29 mouse cellular contexts compared by ENCODE assay signal in the genomic region with DNA sequence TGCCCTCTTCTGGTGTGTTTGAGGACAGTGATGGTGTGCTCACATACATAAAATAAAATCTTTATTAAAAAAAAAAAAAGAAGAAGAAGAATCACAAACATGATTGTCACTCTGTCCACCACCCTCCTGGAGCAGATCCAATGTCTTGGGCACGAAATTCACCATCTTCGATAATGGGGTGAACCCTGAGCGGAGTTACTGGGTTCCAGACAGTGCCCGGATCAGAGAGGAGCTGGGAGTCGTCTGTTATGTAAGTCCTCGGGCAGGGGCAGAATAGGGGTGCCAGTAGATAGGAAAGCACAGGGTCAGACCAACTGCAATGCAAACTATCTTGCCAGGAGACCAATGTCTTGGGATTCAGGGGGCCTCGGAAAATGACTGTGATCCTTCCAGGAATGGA. TPM values are rescaled to one million over a fixed set of nuclear protein-coding genes. Genes with fewer than 3 reads are reported as not detected.
DNase-seq lines count a peak whose midpoint lies in the region; ATAC-seq and TF ChIP-seq lines count a peak whose summit lies in the region.
"Had no signal": no experiment of that assay in that cellular context is flagged by ENCODE, and none has a peak within 500 bp of the region (broad histone marks: within the 10 kb centered on the region; RNA-seq: fewer than 3 reads in every experiment).

No protein-coding gene starts in this region.

- H3K36me3 ChIP-seq in heart, embryonic 12.5 days = peaks cover 17% of the 10 kb centered on the region
- H3K36me3 ChIP-seq in liver, embryonic 12.5 days = peaks cover 45% of the 10 kb centered on the region
- H3K36me3 ChIP-seq in liver, embryonic 11.5 days (ENCODE audit: control insufficient read depth, insufficient read depth, low read length) = peaks cover 9% of the 10 kb centered on the region; the same call in 1 of the 2 replicates
- peaks cover 42% of the 10 kb centered on the region for H3K36me3 ChIP-seq in liver, embryonic 14.5 days (replicated peaks; ENCODE audit: control insufficient read depth, insufficient read depth, low read depth)
- H3K36me3 ChIP-seq: hindbrain, embryonic 13.5 days; stomach, embryonic 15.5 days had no signal

- H3K4me2 ChIP-seq in heart, embryonic 12.5 days = no peak overlapping the region
- peak overlapping the region; percentile 73 for H3K4me2 ChIP-seq in liver, embryonic 12.5 days
- no peak overlapping the region; the same call in 1 of the 2 replicates for H3K4me2 ChIP-seq in liver, embryonic 11.5 days
- peak overlapping the region; percentile 88 for H3K4me2 ChIP-seq in liver, embryonic 14.5 days (ENCODE audit: low read depth)
- H3K4me2 ChIP-seq: midbrain, embryonic 11.5 days had no signal

- no peak overlapping the region for H3K27ac ChIP-seq in heart, embryonic 12.5 days (ENCODE audit: poor library complexity, severe bottlenecking)
- H3K27ac ChIP-seq in liver, embryonic 12.5 days = peak overlapping the region; percentile 62; the same call in 1 of the 2 replicates
- H3K27ac ChIP-seq in liver, embryonic 11.5 days (ENCODE audit: low read depth, low read length) = no peak overlapping the region
- no peak overlapping the region for H3K27ac ChIP-seq in liver, embryonic 14.5 days
- H3K27ac ChIP-seq: lung, embryonic 15.5 days had no signal

- no peak overlapping the region for H3K4me3 ChIP-seq in heart, embryonic 12.5 days
- peak overlapping the region; percentile 95; the same call in 1 of the 2 replicates for H3K4me3 ChIP-seq in liver, embryonic 12.5 days
- H3K4me3 ChIP-seq in liver, embryonic 11.5 days (ENCODE audit: low read depth, low read length) = no peak overlapping the region
- H3K4me3 ChIP-seq in liver, embryonic 14.5 days (ENCODE audit: insufficient read depth in 1 of 2, low read depth in 2 of 2, low read length in 2 of 2) = peak overlapping the region in 1 of 2 experiments; percentile 76; a peak in 1 of 4 replicates

- TF ChIP-seq EP300 in liver, embryonic 14.5 days (IDR thresholded peaks at IDR 0.05; ENCODE audit: low read depth) = no peak

- no peaks in the 10 kb centered on the region for H3K9me3 ChIP-seq in heart, embryonic 12.5 days (replicated peaks)
- no peaks in the 10 kb centered on the region for H3K9me3 ChIP-seq in liver, embryonic 12.5 days (replicated peaks)
- no peaks in the 10 kb centered on the region for H3K9me3 ChIP-seq in liver, embryonic 11.5 days (ENCODE audit: control insufficient read depth, low read length)
- H3K9me3 ChIP-seq in liver, embryonic 14.5 days (ENCODE audit: control insufficient read depth, low read length) = no peaks in the 10 kb centered on the region
- H3K9me3 ChIP-seq: hindbrain, embryonic 13.5 days; lung, embryonic 15.5 days; stomach, embryonic 15.5 days had no signal

- no peak for TF ChIP-seq CTCF in liver, embryonic 14.5 days (IDR thresholded peaks at IDR 0.05; ENCODE audit: low read depth)

- no peak for ATAC-seq in heart, embryonic 12.5 days (ENCODE audit: insufficient number of reproducible peaks, low FRiP score)
- ATAC-seq in liver, embryonic 12.5 days = no peak
- ATAC-seq in liver, embryonic 11.5 days (replicated peaks; ENCODE audit: low FRiP score) = no peak
- ATAC-seq in liver, embryonic 14.5 days (ENCODE audit: insufficient read depth) = no peak
- ATAC-seq: intestine, embryonic 16.5 days; midbrain, embryonic 16.5 days had no signal

- no peaks in the 10 kb centered on the region for H3K27me3 ChIP-seq in heart, embryonic 12.5 days (replicated peaks)
- H3K27me3 ChIP-seq in liver, embryonic 12.5 days (replicated peaks) = no peaks in the 10 kb centered on the region
- no peaks in the 10 kb centered on the region for H3K27me3 ChIP-seq in liver, embryonic 11.5 days (replicated peaks; ENCODE audit: control insufficient read depth, insufficient read depth, low read length)
- no peaks in the 10 kb centered on the region for H3K27me3 ChIP-seq in liver, embryonic 14.5 days (ENCODE audit: control insufficient read depth, insufficient read depth, low read length)
- H3K27me3 ChIP-seq: hindbrain, embryonic 13.5 days; lung, embryonic 15.5 days; stomach, embryonic 15.5 days had no signal

- peaks cover 33% of the 10 kb centered on the region for H3K4me1 ChIP-seq in heart, embryonic 12.5 days (replicated peaks)
- peaks cover 85% of the 10 kb centered on the region for H3K4me1 ChIP-seq in liver, embryonic 12.5 days
- peaks cover 49% of the 10 kb centered on the region for H3K4me1 ChIP-seq in liver, embryonic 11.5 days (replicated peaks; ENCODE audit: control insufficient read depth, insufficient read depth, low read length)
- H3K4me1 ChIP-seq in liver, embryonic 14.5 days (replicated peaks; ENCODE audit: control insufficient read depth in 2 of 2, insufficient read depth in 2 of 2, low read length in 1 of 2) = peaks cover 17 to 19% of the 10 kb centered on the region in 2 experiments

- DNase-seq in cerebellum, adult 9-11 months = peak; percentile 59
- no peak for DNase-seq in cerebellum, adult 18-20 months
- DNase-seq in heart, adult 11 months = peak; percentile 90
- no peak for DNase-seq in liver, embryonic 11.5 days (ENCODE audit: low spot score)
- no peak for DNase-seq in liver, embryonic 14.5 days (ENCODE audit: low read depth in 3 of 3, low spot score in 3 of 3)
- DNase-seq in Muller cell, postnatal 12 days (ENCODE audit: inconsistent ontology term) = no peak
- DNase-seq: adrenal gland, postnatal 14 days; cerebellum, adult 11 months; cerebellum, postnatal 25 days; gastrocnemius, postnatal 25 days; heart, postnatal 4 days; kidney, adult 8-10 months; kidney, postnatal 14 days; left cerebral cortex, postnatal 4 days; right cerebral cortex, postnatal 25 days; thymus, adult 18-20 months; thymus, postnatal 25 days had no signal

- 90% methylated on average over 7 of the region's 7 CpGs for WGBS in heart, embryonic 12.5 days
- WGBS in liver, embryonic 12.5 days (ENCODE audit: insufficient replicate concordance) = 86% methylated on average over 7 of the region's 7 CpGs
- 92% methylated on average over 7 of the region's 7 CpGs for WGBS in liver, embryonic 11.5 days
- 91% methylated on average over 7 of the region's 7 CpGs for WGBS in liver, embryonic 14.5 days (ENCODE audit: insufficient replicate concordance)

- no peak overlapping the region for H3K9ac ChIP-seq in heart, embryonic 12.5 days
- no peak overlapping the region for H3K9ac ChIP-seq in liver, embryonic 12.5 days
- H3K9ac ChIP-seq in liver, embryonic 11.5 days (ENCODE audit: low read depth, low read length) = no peak overlapping the region
- H3K9ac ChIP-seq in liver, embryonic 14.5 days (replicated peaks) = no peak overlapping the region
- H3K9ac ChIP-seq: hindbrain, embryonic 13.5 days; stomach, embryonic 15.5 days had no signal

RNA-seq across cellular contexts. Expression of a gene that starts 5.5 kb away (rescaled TPM):
- 33.7 and 35.2 TPM in 2 replicates for polyA plus RNA-seq in heart, embryonic 12.5 days (2016; fragmentation: Nextera tagmentation; extraction: Ambion mirVana)
- 157 and 165 TPM in 2 replicates for polyA plus RNA-seq in liver, embryonic 12.5 days (2016; fragmentation: Nextera tagmentation; extraction: Ambion mirVana)
- polyA plus RNA-seq in liver, embryonic 11.5 days (2014; fragmentation: Nextera tagmentation; extraction: Ambion mirVana) = 61.6 and 62.0 TPM in 2 replicates
- polyA plus RNA-seq in liver, embryonic 14.5 days (2012; rRNA removed) = 79.3 and 140 TPM in 2 replicates
- polyA plus RNA-seq in liver, embryonic 14.5 days (2014; fragmentation: Nextera tagmentation; extraction: Ambion mirVana) = 165 and 183 TPM in 2 replicates

RNA-seq across cellular contexts. Expression of a gene that starts 5.5 kb away (rescaled TPM):
- polyA plus RNA-seq in heart, embryonic 12.5 days (2016; fragmentation: Nextera tagmentation; extraction: Ambion mirVana) = 0.57 and 0.68 TPM in 2 replicates
- polyA plus RNA-seq in liver, embryonic 12.5 days (2016; fragmentation: Nextera tagmentation; extraction: Ambion mirVana) = 0.80 and 0.87 TPM in 2 replicates
- polyA plus RNA-seq in liver, embryonic 11.5 days (2014; fragmentation: Nextera tagmentation; extraction: Ambion mirVana) = 0.64 and 0.89 TPM in 2 replicates
- 0.52 and 0.90 TPM in 2 replicates for polyA plus RNA-seq in liver, embryonic 14.5 days (2012; rRNA removed)
- polyA plus RNA-seq in liver, embryonic 14.5 days (2014; fragmentation: Nextera tagmentation; extraction: Ambion mirVana) = 0.40 and 0.41 TPM in 2 replicates

RNA-seq across cellular contexts. Expression of a gene that starts 10.4 kb away (rescaled TPM):
- polyA plus RNA-seq in heart, embryonic 12.5 days (2016; fragmentation: Nextera tagmentation; extraction: Ambion mirVana) = 176 and 185 TPM in 2 replicates
- 140 and 146 TPM in 2 replicates for polyA plus RNA-seq in liver, embryonic 12.5 days (2016; fragmentation: Nextera tagmentation; extraction: Ambion mirVana)
- polyA plus RNA-seq in liver, embryonic 11.5 days (2014; fragmentation: Nextera tagmentation; extraction: Ambion mirVana) = 149 and 153 TPM in 2 replicates
- 48.2 and 58.8 TPM in 2 replicates for polyA plus RNA-seq in liver, embryonic 14.5 days (2012; rRNA removed)
- 81.7 and 97.2 TPM in 2 replicates for polyA plus RNA-seq in liver, embryonic 14.5 days (2014; fragmentation: Nextera tagmentation; extraction: Ambion mirVana)

RNA-seq across cellular contexts. Expression of a gene that starts 32.0 kb away (rescaled TPM):
- 4.2 and 4.3 TPM in 2 replicates for polyA plus RNA-seq in heart, embryonic 12.5 days (2016; fragmentation: Nextera tagmentation; extraction: Ambion mirVana)
- polyA plus RNA-seq in liver, embryonic 12.5 days (2016; fragmentation: Nextera tagmentation; extraction: Ambion mirVana) = 2.8 and 3.1 TPM in 2 replicates
- 4.9 and 5.8 TPM in 2 replicates for polyA plus RNA-seq in liver, embryonic 11.5 days (2014; fragmentation: Nextera tagmentation; extraction: Ambion mirVana)
- 1.5 and 2.2 TPM in 2 replicates for polyA plus RNA-seq in liver, embryonic 14.5 days (2012; rRNA removed)
- 1.6 and 1.8 TPM in 2 replicates for polyA plus RNA-seq in liver, embryonic 14.5 days (2014; fragmentation: Nextera tagmentation; extraction: Ambion mirVana)

RNA-seq across cellular contexts. Expression of a gene that starts 34.0 kb away (rescaled TPM):
- polyA plus RNA-seq in heart, embryonic 12.5 days (2016; fragmentation: Nextera tagmentation; extraction: Ambion mirVana) = not detected in 2 replicates
- polyA plus RNA-seq in liver, embryonic 12.5 days (2016; fragmentation: Nextera tagmentation; extraction: Ambion mirVana) = not detected in 2 replicates
- polyA plus RNA-seq in liver, embryonic 11.5 days (2014; fragmentation: Nextera tagmentation; extraction: Ambion mirVana) = not detected in 2 replicates
- not detected in 2 replicates for polyA plus RNA-seq in liver, embryonic 14.5 days (2012; rRNA removed)
- 0.20 TPM in 1 of 2 replicates, not detected in the other for polyA plus RNA-seq in liver, embryonic 14.5 days (2014; fragmentation: Nextera tagmentation; extraction: Ambion mirVana)
- polyA plus RNA-seq: embryonic facial prominence, embryonic 11.5 days; forebrain, embryonic 11.5 days; hindbrain, embryonic 13.5 days; intestine, embryonic 16.5 days; limb, embryonic 14.5 days; lung, embryonic 15.5 days; midbrain, embryonic 11.5 days; midbrain, embryonic 16.5 days; neural tube, embryonic 11.5 days; stomach, embryonic 15.5 days had no signal

Comparison
In these comparisons a context has a peak if more than half of its experiments do, and no peak if none do; other contexts are left out.
1. DNase-seq: peak in cerebellum, adult 9-11 months (single experiment) and heart, adult 11 months (single experiment); none in cerebellum, adult 18-20 months (0 of 2), liver, embryonic 11.5 days (single experiment), liver, embryonic 14.5 days (0 of 3) and Muller cell, postnatal 12 days (single experiment).
2. H3K4me2 ChIP-seq: peak in liver, embryonic 12.5 days (single experiment) and liver, embryonic 14.5 days (single experiment); none in heart, embryonic 12.5 days (single experiment) and liver, embryonic 11.5 days (single experiment).